Mouse (Mus musculus): ENCODE measurements around the gene Mospd1. TPM values are rescaled to one million over a fixed set of nuclear protein-coding genes. Genes with fewer than 3 reads are reported as not detected.
A peak's percentile ranks its signal among the peaks of the same experiment; 100 is the strongest.

Mospd1 gene
- polyA plus RNA-seq (2014; fragmentation: Nextera tagmentation; extraction: Ambion mirVana): 71.0 and 71.7 TPM in 2 replicates

- peak within 1 kb of the TSS; percentile 82 for H3K27ac ChIP-seq (ENCODE audit: low read depth, low read length)
- H3K27me3 ChIP-seq (replicated peaks; ENCODE audit: control insufficient read depth, insufficient read depth, low read length): no peaks in the 10 kb centered on the region
- DNase-seq (ENCODE audit: low spot score) (peak; percentile 90), ATAC-seq (peak; percentile 98)
- no peaks in the 10 kb centered on the region for H3K36me3 ChIP-seq (ENCODE audit: control insufficient read depth, insufficient read depth, low read length)
- H3K4me2 ChIP-seq (ENCODE audit: low read length): peak within 1 kb of the TSS; percentile 56
- H3K9me3 ChIP-seq (replicated peaks; ENCODE audit: control insufficient read depth, low read length): no peaks in the 10 kb centered on the region
- peak within 1 kb of the TSS; percentile 51 for H3K4me3 ChIP-seq (ENCODE audit: low read depth, low read length)
- no peaks in the 10 kb centered on the region for H3K4me1 ChIP-seq (ENCODE audit: control insufficient read depth, insufficient read depth, low read length)
- 43% methylated on average over 10 of the region's 15 CpGs for WGBS
- peak within 1 kb of the TSS; percentile 79 for H3K9ac ChIP-seq (ENCODE audit: low read length)
Measured at GRCm38 (mm10) chrX:53370366-53370740, at the start of gene Mospd1. TSS of gene Mospd1 (minus strand) at chrX:53370502.

- Histone ChIP-seq H3K9ac (ENCODE audit: low read length) (no peak overlapping the region), H3K4me3 (ENCODE audit: low read depth, low read length) (no peak overlapping the region), H3K27ac (ENCODE audit: low read depth, low read length) (no peak overlapping the region), H3K9me3 (replicated peaks; ENCODE audit: control insufficient read depth, low read length) (no peaks in the 10 kb centered on the region), H3K27me3 (replicated peaks; ENCODE audit: control insufficient read depth, insufficient read depth, low read length) (no peaks in the 10 kb centered on the region), H3K4me2 (ENCODE audit: low read length) (no peak overlapping the region), H3K4me1 (ENCODE audit: control insufficient read depth, insufficient read depth, low read length) (no peaks in the 10 kb centered on the region), H3K36me3 (ENCODE audit: control insufficient read depth, insufficient read depth, low read length) (no peaks in the 10 kb centered on the region)
- 82% methylated on average over 3 of the region's 3 CpGs for WGBS
- no peak for DNase-seq (ENCODE audit: low spot score)
- no peak for ATAC-seq
Measured at GRCm38 (mm10) chrX:53386362-53386761, 16.1 kb upstream of the Mospd1 start.

GRCm38 (mm10) chrX:53383122-53383521, 12.8 kb upstream of the Mospd1 start:
- H3K27me3 ChIP-seq (replicated peaks; ENCODE audit: control insufficient read depth, insufficient read depth, low read length): no peaks in the 10 kb centered on the region
- no peaks in the 10 kb centered on the region for H3K4me1 ChIP-seq (ENCODE audit: control insufficient read depth, insufficient read depth, low read length)
- no peak overlapping the region for H3K4me3 ChIP-seq (ENCODE audit: low read depth, low read length)
- ATAC-seq (no peak), DNase-seq (ENCODE audit: low spot score) (no peak)
- no peaks in the 10 kb centered on the region for H3K9me3 ChIP-seq (replicated peaks; ENCODE audit: control insufficient read depth, low read length)
- WGBS: 63% methylated on average over 3 of the region's 3 CpGs
- H3K36me3 ChIP-seq (ENCODE audit: control insufficient read depth, insufficient read depth, low read length): no peaks in the 10 kb centered on the region
- H3K9ac ChIP-seq (ENCODE audit: low read length): no peak overlapping the region
- H3K27ac ChIP-seq (ENCODE audit: low read depth, low read length): no peak overlapping the region
- H3K4me2 ChIP-seq (ENCODE audit: low read length): no peak overlapping the region

- peak; percentile 24 for DNase-seq (ENCODE audit: low spot score)
- peak overlapping the region; percentile 82 for H3K27ac ChIP-seq (ENCODE audit: low read depth, low read length)
- no peaks in the 10 kb centered on the region for H3K4me1 ChIP-seq (ENCODE audit: control insufficient read depth, insufficient read depth, low read length)
- H3K4me3 ChIP-seq (ENCODE audit: low read depth, low read length): peak overlapping the region; percentile 51
- peak overlapping the region; percentile 79 for H3K9ac ChIP-seq (ENCODE audit: low read length)
- no peaks in the 10 kb centered on the region for H3K27me3 ChIP-seq (replicated peaks; ENCODE audit: control insufficient read depth, insufficient read depth, low read length)
- whole genome bisulfite sequencing: 34% methylated on average over 25 of the region's 25 CpGs
- H3K36me3 ChIP-seq (ENCODE audit: control insufficient read depth, insufficient read depth, low read length): no peaks in the 10 kb centered on the region
- H3K9me3 ChIP-seq (replicated peaks; ENCODE audit: control insufficient read depth, low read length): no peaks in the 10 kb centered on the region
- peak; percentile 79 for ATAC-seq
- H3K4me2 ChIP-seq (ENCODE audit: low read length): peak overlapping the region; percentile 56
Measured at GRCm38 (mm10) chrX:53369534-53370365, 552 bp downstream of the Mospd1 start.

- ATAC-seq (no peak), DNase-seq (ENCODE audit: low spot score) (no peak)
- Histone ChIP-seq H3K27ac (ENCODE audit: low read depth, low read length) (no peak overlapping the region), H3K4me2 (ENCODE audit: low read length) (no peak overlapping the region), H3K27me3 (replicated peaks; ENCODE audit: control insufficient read depth, insufficient read depth, low read length) (no peaks in the 10 kb centered on the region), H3K4me3 (ENCODE audit: low read depth, low read length) (no peak overlapping the region), H3K4me1 (ENCODE audit: control insufficient read depth, insufficient read depth, low read length) (no peaks in the 10 kb centered on the region), H3K36me3 (ENCODE audit: control insufficient read depth, insufficient read depth, low read length) (no peaks in the 10 kb centered on the region), H3K9me3 (replicated peaks; ENCODE audit: control insufficient read depth, low read length) (no peaks in the 10 kb centered on the region), H3K9ac (ENCODE audit: low read length) (no peak overlapping the region)
- WGBS: 85% methylated on average over 7 of the region's 7 CpGs
Measured at GRCm38 (mm10) chrX:53364668-53365383, 5.5 kb downstream of the Mospd1 start.

GRCm38 (mm10) chrX:53348374-53348773, 21.9 kb downstream of the Mospd1 start:
- Histone ChIP-seq H3K4me3 (ENCODE audit: low read depth, low read length) (no peak overlapping the region), H3K4me1 (ENCODE audit: control insufficient read depth, insufficient read depth, low read length) (no peaks in the 10 kb centered on the region), H3K27me3 (replicated peaks; ENCODE audit: control insufficient read depth, insufficient read depth, low read length) (no peaks in the 10 kb centered on the region), H3K36me3 (ENCODE audit: control insufficient read depth, insufficient read depth, low read length) (peaks cover 12% of the 10 kb centered on the region; the same call in 1 of the 2 replicates), H3K9ac (ENCODE audit: low read length) (no peak overlapping the region), H3K4me2 (ENCODE audit: low read length) (no peak overlapping the region), H3K27ac (ENCODE audit: low read depth, low read length) (no peak overlapping the region), H3K9me3 (replicated peaks; ENCODE audit: control insufficient read depth, low read length) (no peaks in the 10 kb centered on the region)
- DNase-seq (ENCODE audit: low spot score) (no peak), ATAC-seq (no peak)
- 87% methylated on average over 4 of the region's 4 CpGs for WGBS

GRCm38 (mm10) chrX:53341531-53341930, 28.8 kb downstream of the Mospd1 start:
- Histone ChIP-seq H3K36me3 (ENCODE audit: control insufficient read depth, insufficient read depth, low read length) (peaks cover 2% of the 10 kb centered on the region; the same call in 1 of the 2 replicates), H3K9ac (ENCODE audit: low read length) (no peak overlapping the region), H3K9me3 (replicated peaks; ENCODE audit: control insufficient read depth, low read length) (no peaks in the 10 kb centered on the region), H3K27ac (ENCODE audit: low read depth, low read length) (no peak overlapping the region), H3K4me1 (ENCODE audit: control insufficient read depth, insufficient read depth, low read length) (no peaks in the 10 kb centered on the region), H3K4me2 (ENCODE audit: low read length) (no peak overlapping the region), H3K27me3 (replicated peaks; ENCODE audit: control insufficient read depth, insufficient read depth, low read length) (no peaks in the 10 kb centered on the region), H3K4me3 (ENCODE audit: low read depth, low read length) (no peak overlapping the region)
- DNase-seq (ENCODE audit: low spot score) (peak; percentile 32), ATAC-seq (no peak)
- WGBS: 63% methylated on average over 2 of the region's 2 CpGs

- H3K9ac ChIP-seq (ENCODE audit: low read length): no peak overlapping the region
- DNase-seq (ENCODE audit: low spot score): peak; percentile 3
- H3K4me3 ChIP-seq (ENCODE audit: low read depth, low read length): no peak overlapping the region
Measured at GRCm38 (mm10) chrX:53337355-53337754, 32.9 kb downstream of the Mospd1 start.

GRCm38 (mm10) chrX:53330396-53330795, 39.9 kb downstream of the Mospd1 start:
- ATAC-seq (no peak), DNase-seq (ENCODE audit: low spot score) (no peak)
- Histone ChIP-seq H3K9ac (ENCODE audit: low read length) (no peak overlapping the region), H3K4me2 (ENCODE audit: low read length) (no peak overlapping the region), H3K27ac (ENCODE audit: low read depth, low read length) (no peak overlapping the region), H3K36me3 (ENCODE audit: control insufficient read depth, insufficient read depth, low read length) (no peaks in the 10 kb centered on the region), H3K4me3 (ENCODE audit: low read depth, low read length) (no peak overlapping the region), H3K9me3 (replicated peaks; ENCODE audit: control insufficient read depth, low read length) (no peaks in the 10 kb centered on the region), H3K4me1 (ENCODE audit: control insufficient read depth, insufficient read depth, low read length) (no peaks in the 10 kb centered on the region), H3K27me3 (replicated peaks; ENCODE audit: control insufficient read depth, insufficient read depth, low read length) (no peaks in the 10 kb centered on the region)
- 91% methylated on average over 4 of the region's 4 CpGs for WGBS

More at GRCm38 (mm10) chrX:53337355-53337754, 32.9 kb downstream of the Mospd1 start:
- ATAC-seq: no peak
- H3K27ac ChIP-seq (ENCODE audit: low read depth, low read length): no peak overlapping the region
- no peaks in the 10 kb centered on the region for H3K27me3 ChIP-seq (replicated peaks; ENCODE audit: control insufficient read depth, insufficient read depth, low read length)
- no peak overlapping the region for H3K4me2 ChIP-seq (ENCODE audit: low read length)
- H3K4me1 ChIP-seq (ENCODE audit: control insufficient read depth, insufficient read depth, low read length): no peaks in the 10 kb centered on the region
- no peaks in the 10 kb centered on the region for H3K9me3 ChIP-seq (replicated peaks; ENCODE audit: control insufficient read depth, low read length)
- no peaks in the 10 kb centered on the region for H3K36me3 ChIP-seq (ENCODE audit: control insufficient read depth, insufficient read depth, low read length)

Measured in forebrain, embryonic 14.5 days (tissue).